In genomic region chr8:124751191-124751590, GRCm38 (mm10) we compare ENCODE assay signal across 8 mouse cellular contexts. TPM values are rescaled to one million over a fixed set of nuclear protein-coding genes. Genes with fewer than 3 reads are reported as not detected.
A peak's percentile ranks its signal among the peaks of the same experiment; 100 is the strongest.
DNase-seq lines count a peak whose midpoint lies in the region; ATAC-seq and TF ChIP-seq lines count a peak whose summit lies in the region.

No protein-coding gene starts in this region.

- peaks cover 6% of the 10 kb centered on the region for H3K27me3 ChIP-seq in ES-Bruce4 (ENCODE audit: control insufficient read depth, insufficient read depth, low read length, poor library complexity, severe bottlenecking)
- peaks cover 50% of the 10 kb centered on the region for H3K27me3 ChIP-seq in forebrain, embryonic 14.5 days (replicated peaks; ENCODE audit: control insufficient read depth, insufficient read depth, low read length)
- peaks cover 25% of the 10 kb centered on the region for H3K27me3 ChIP-seq in intestine, embryonic 14.5 days (replicated peaks; ENCODE audit: control insufficient read depth, insufficient read depth, low read length)
- peaks cover 62% of the 10 kb centered on the region for H3K27me3 ChIP-seq in midbrain, embryonic 13.5 days

- H3K4me1 ChIP-seq in ES-Bruce4 (ENCODE audit: control insufficient read depth, insufficient read depth, low read length): no peaks in the 10 kb centered on the region
- H3K4me1 ChIP-seq in forebrain, embryonic 14.5 days (ENCODE audit: control insufficient read depth, insufficient read depth, low read length): peaks cover 9% of the 10 kb centered on the region; the same call in 1 of the 2 replicates
- H3K4me1 ChIP-seq in intestine, embryonic 14.5 days (replicated peaks; ENCODE audit: control insufficient read depth, insufficient read depth, low read length): peaks cover 31% of the 10 kb centered on the region
- H3K4me1 ChIP-seq in midbrain, embryonic 13.5 days (replicated peaks): peaks cover 21% of the 10 kb centered on the region

- no peak for TF ChIP-seq POLR2A in ES-Bruce4 (IDR thresholded peaks at IDR 0.05; ENCODE audit: insufficient read depth, low read length)

- TF ChIP-seq EP300 in ES-Bruce4 (IDR thresholded peaks at IDR 0.05; ENCODE audit: insufficient read depth, low read depth, low read length): no peak

- peak; percentile 61 for DNase-seq in A20 (ENCODE audit: low read depth, low spot score)
- no peak for DNase-seq in forebrain, embryonic 14.5 days (ENCODE audit: low spot score)
- DNase-seq in intestine, embryonic 14.5 days (ENCODE audit: low spot score): peak; percentile 74
- no peak for DNase-seq in ovary, postnatal 14 days (ENCODE audit: low spot score)
- DNase-seq in urinary bladder, postnatal 25 days (ENCODE audit: low spot score): no peak
- no peak for DNase-seq in gastrocnemius, postnatal 4 days (ENCODE audit: low spot score in 2 of 2)

- H3K4me3 ChIP-seq in ES-Bruce4 (ENCODE audit: low read depth, low read length): peak overlapping the region; percentile 68
- H3K4me3 ChIP-seq in forebrain, embryonic 14.5 days (ENCODE audit: low read depth, low read length): peak overlapping the region; percentile 43
- H3K4me3 ChIP-seq in intestine, embryonic 14.5 days (ENCODE audit: low read depth, low read length): peak overlapping the region; percentile 65
- peak overlapping the region; percentile 48 for H3K4me3 ChIP-seq in midbrain, embryonic 13.5 days (replicated peaks)

- H3K9ac ChIP-seq in ES-Bruce4 (ENCODE audit: low read depth, poor library complexity, severe bottlenecking): peak overlapping the region; percentile 80
- H3K9ac ChIP-seq in forebrain, embryonic 14.5 days (ENCODE audit: low read length): peak overlapping the region; percentile 49
- H3K9ac ChIP-seq in intestine, embryonic 14.5 days (ENCODE audit: low read length): peak overlapping the region; percentile 48
- peak overlapping the region; percentile 58 for H3K9ac ChIP-seq in midbrain, embryonic 13.5 days (replicated peaks)

- ATAC-seq in forebrain, embryonic 14.5 days: 0 out of 2 replicates have a peak, but pooled peaks have one; percentile 7
- no peak for ATAC-seq in intestine, embryonic 14.5 days (replicated peaks; ENCODE audit: low FRiP score, low TSS enrichment, low read depth)
- ATAC-seq in midbrain, embryonic 13.5 days: no peak

- no peaks in the 10 kb centered on the region for H3K36me3 ChIP-seq in ES-Bruce4 (ENCODE audit: control insufficient read depth, insufficient read depth, low read length, poor library complexity, severe bottlenecking)
- no peaks in the 10 kb centered on the region for H3K36me3 ChIP-seq in forebrain, embryonic 14.5 days (ENCODE audit: control insufficient read depth, insufficient read depth, low read length)
- H3K36me3 ChIP-seq in intestine, embryonic 14.5 days (ENCODE audit: control insufficient read depth, insufficient read depth, low read length): no peaks in the 10 kb centered on the region
- no peaks in the 10 kb centered on the region for H3K36me3 ChIP-seq in midbrain, embryonic 13.5 days

- H3K4me2 ChIP-seq in forebrain, embryonic 14.5 days (ENCODE audit: low read length): peak overlapping the region; percentile 63
- peak overlapping the region; percentile 98 for H3K4me2 ChIP-seq in intestine, embryonic 14.5 days (ENCODE audit: low read length)
- H3K4me2 ChIP-seq in midbrain, embryonic 13.5 days (replicated peaks): peak overlapping the region; percentile 68

- no peaks in the 10 kb centered on the region for H3K9me3 ChIP-seq in ES-Bruce4 (replicated peaks; ENCODE audit: control insufficient read depth, insufficient read depth, low read length, poor library complexity, severe bottlenecking)
- no peaks in the 10 kb centered on the region for H3K9me3 ChIP-seq in forebrain, embryonic 14.5 days (replicated peaks; ENCODE audit: control insufficient read depth, low read length)
- H3K9me3 ChIP-seq in intestine, embryonic 14.5 days (ENCODE audit: control insufficient read depth, low read length): no peaks in the 10 kb centered on the region
- no peaks in the 10 kb centered on the region for H3K9me3 ChIP-seq in midbrain, embryonic 13.5 days

- no peak overlapping the region for H3K27ac ChIP-seq in ES-Bruce4 (ENCODE audit: insufficient read depth, low read length)
- no peak overlapping the region for H3K27ac ChIP-seq in forebrain, embryonic 14.5 days (ENCODE audit: low read depth, low read length)
- H3K27ac ChIP-seq in intestine, embryonic 14.5 days (ENCODE audit: low read depth): no peak overlapping the region
- H3K27ac ChIP-seq in midbrain, embryonic 13.5 days: no peak overlapping the region

- TF ChIP-seq CTCF in ES-Bruce4 (IDR thresholded peaks at IDR 0.05; ENCODE audit: low read depth, low read length): no peak

- under 1% methylated on average over 30 of the region's 31 CpGs for WGBS in forebrain, embryonic 14.5 days
- WGBS in intestine, embryonic 14.5 days: 0% methylated on average over 31 of the region's 31 CpGs
- WGBS in midbrain, embryonic 13.5 days: under 1% methylated on average over 31 of the region's 31 CpGs

RNA-seq across cellular contexts. Expression of gene Fam89a, which starts 0.4 kb away (rescaled TPM):
- 6.9 and 8.0 TPM in 2 replicates for polyA plus RNA-seq in ES-Bruce4 (2011; ENCODE audit: insufficient read depth, insufficient read length, low read depth, missing spikeins)
- polyA plus RNA-seq in forebrain, embryonic 14.5 days (2014; fragmentation: Nextera tagmentation; extraction: Ambion mirVana): 0.27 and 0.38 TPM in 2 replicates
- 6.5 and 6.9 TPM in 2 replicates for polyA plus RNA-seq in intestine, embryonic 14.5 days (2014; fragmentation: Nextera tagmentation; extraction: Ambion mirVana)
- polyA plus RNA-seq in midbrain, embryonic 13.5 days (2015; fragmentation: Nextera tagmentation; extraction: Ambion mirVana): 0.40 and 0.43 TPM in 2 replicates
- under 1 TPM; 0.86 to 0.96 TPM for total RNA-seq in gastrocnemius, postnatal 4 days (2021)

RNA-seq across cellular contexts. Expression of gene Arv1, which starts 29.3 kb away (rescaled TPM):
- polyA plus RNA-seq in ES-Bruce4 (2011; ENCODE audit: insufficient read depth, insufficient read length, low read depth, missing spikeins): 25.4 and 28.8 TPM in 2 replicates
- polyA plus RNA-seq in forebrain, embryonic 14.5 days (2014; fragmentation: Nextera tagmentation; extraction: Ambion mirVana): 26.6 and 27.9 TPM in 2 replicates
- 24.1 and 25.7 TPM in 2 replicates for polyA plus RNA-seq in intestine, embryonic 14.5 days (2014; fragmentation: Nextera tagmentation; extraction: Ambion mirVana)
- 32.6 and 33.3 TPM in 2 replicates for polyA plus RNA-seq in midbrain, embryonic 13.5 days (2015; fragmentation: Nextera tagmentation; extraction: Ambion mirVana)
- 1 to 10 TPM; 6.6 to 7.1 TPM for total RNA-seq in gastrocnemius, postnatal 4 days (2021)

RNA-seq across cellular contexts. Expression of gene Ttc13, which starts 29.4 kb away (rescaled TPM):
- polyA plus RNA-seq in ES-Bruce4 (2011; ENCODE audit: insufficient read depth, insufficient read length, low read depth, missing spikeins): 57.1 and 59.4 TPM in 2 replicates
- polyA plus RNA-seq in forebrain, embryonic 14.5 days (2014; fragmentation: Nextera tagmentation; extraction: Ambion mirVana): 48.7 and 58.3 TPM in 2 replicates
- 45.9 and 50.0 TPM in 2 replicates for polyA plus RNA-seq in intestine, embryonic 14.5 days (2014; fragmentation: Nextera tagmentation; extraction: Ambion mirVana)
- polyA plus RNA-seq in midbrain, embryonic 13.5 days (2015; fragmentation: Nextera tagmentation; extraction: Ambion mirVana): 55.0 and 60.2 TPM in 2 replicates
- total RNA-seq in gastrocnemius, postnatal 4 days (2021): 10 to 100 TPM; 28.2 to 33.1 TPM

RNA-seq across cellular contexts. Expression of gene Trim67, which starts 41.7 kb away (rescaled TPM):
- polyA plus RNA-seq in ES-Bruce4 (2011; ENCODE audit: insufficient read depth, insufficient read length, low read depth, missing spikeins): 9.1 and 9.4 TPM in 2 replicates
- 16.5 and 22.0 TPM in 2 replicates for polyA plus RNA-seq in forebrain, embryonic 14.5 days (2014; fragmentation: Nextera tagmentation; extraction: Ambion mirVana)
- polyA plus RNA-seq in intestine, embryonic 14.5 days (2014; fragmentation: Nextera tagmentation; extraction: Ambion mirVana): 0.78 and 1.2 TPM in 2 replicates
- polyA plus RNA-seq in midbrain, embryonic 13.5 days (2015; fragmentation: Nextera tagmentation; extraction: Ambion mirVana): 16.8 and 17.6 TPM in 2 replicates
- total RNA-seq in gastrocnemius, postnatal 4 days (2021): under 1 TPM; 0.12 to 0.13 TPM

Comparison
In these comparisons a context has a peak if more than half of its experiments do, and no peak if none do; other contexts are left out.
1. DNase-seq: peak in A20 (single experiment) and intestine, embryonic 14.5 days (single experiment); none in forebrain, embryonic 14.5 days (single experiment), ovary, postnatal 14 days (single experiment), urinary bladder, postnatal 25 days (single experiment) and gastrocnemius, postnatal 4 days (0 of 2).
2. Peak in every context shown above with its lines, with median percentiles within 50 percentile points of each other: H3K4me3 ChIP-seq, H3K9ac ChIP-seq and H3K4me2 ChIP-seq.